Mouse (Mus musculus) CD4-positive, CD25-positive, alpha-beta regulatory T cell, adult 2 months (primary cell): Measurements from ENCODE around the gene Zbtb3.

Experiments
- DNase-seq: peaks from one replicate; pipeline ENCODE4 v3.0.0-alpha.2; 2012; ENCODE audit warnings: low read depth, low spot score

Gene Zbtb3

GRCm38 (mm10) chr19:8839908-8840791 lies 37.8 kb downstream of the Zbtb3 start:
- DNase-seq, result peak; percentile 67

- DNase-seq, result no peak
These were observed 38.7 kb downstream of the Zbtb3 start for GRCm38 (mm10) chr19:8841012-8841411.

- DNase-seq, result no peak
These were observed 40.6 kb downstream of the Zbtb3 start for GRCm38 (mm10) chr19:8842961-8843360.

- DNase-seq, result peak; percentile 88
These were observed 42.2 kb downstream of the Zbtb3 start for GRCm38 (mm10) chr19:8844371-8845129.

GRCm38 (mm10) chr19:8848356-8848755 lies 46.0 kb downstream of the Zbtb3 start:
- DNase-seq, result no peak

- DNase-seq, result no peak
These were observed 48.1 kb downstream of the Zbtb3 start, which contains the start of gene Lrrn4cl for GRCm38 (mm10) chr19:8850402-8850901. Gene Lrrn4cl, plus strand, starts transcription at chr19:8850768.

GRCm38 (mm10) chr19:8851639-8852038 lies 49.3 kb downstream of the Zbtb3 start:
- DNase-seq, result no peak

- no peak for DNase-seq
These were observed 50.0 kb downstream of the Zbtb3 start for GRCm38 (mm10) chr19:8852236-8852928.

- DNase-seq, result no peak
These were observed 50.8 kb downstream of the Zbtb3 start for GRCm38 (mm10) chr19:8853117-8853516.
